Mouse (Mus musculus): ENCODE data around the gene Plgrkt. TPM values are rescaled to one million over a fixed set of nuclear protein-coding genes. Genes with fewer than 3 reads are reported as not detected.

Plgrkt gene
- polyA plus RNA-seq, 1 experiment from 2014 or later, result 82.4 TPM

DNA sequence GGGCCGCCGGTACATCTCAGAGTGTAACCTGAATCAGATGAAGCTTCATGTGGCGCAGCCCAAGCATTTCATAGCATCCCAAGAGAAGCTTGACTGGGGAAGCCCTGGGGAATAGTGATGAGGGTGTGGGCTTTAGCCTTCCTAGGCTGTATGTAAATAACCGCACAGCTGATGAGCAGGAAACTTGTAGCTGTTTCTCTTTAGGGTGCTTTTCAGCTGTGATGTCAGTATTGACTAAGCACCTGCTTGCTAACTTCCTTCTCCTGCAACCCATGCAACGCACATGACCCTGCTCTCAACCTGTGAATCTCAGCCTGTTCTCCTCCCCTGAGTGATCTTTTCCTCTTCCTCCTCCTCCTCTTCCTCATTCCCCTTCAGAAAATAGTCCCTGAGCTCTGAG is 3.1 kb downstream of the Plgrkt start:
- H3K9me3 ChIP-seq (replicated peaks; ENCODE audit: control insufficient read depth, low read length, poor library complexity, severe bottlenecking), result no peaks in the 10 kb centered on the region
- H3K27ac ChIP-seq (ENCODE audit: low read length), result no peak overlapping the region
- no peak overlapping the region for H3K4me3 ChIP-seq (ENCODE audit: low read depth, low read length)
- WGBS, result 85% methylated on average over 5 of the region's 5 CpGs
- H3K36me3 ChIP-seq (ENCODE audit: control insufficient read depth, insufficient read depth, low read length), result no peaks in the 10 kb centered on the region
- H3K4me1 ChIP-seq (ENCODE audit: control insufficient read depth, insufficient read depth, low read length), result peaks cover 25% of the 10 kb centered on the region
- H3K4me2 ChIP-seq (ENCODE audit: low read length), result no peak overlapping the region
- ATAC-seq, result no peak
- H3K27me3 ChIP-seq (ENCODE audit: control insufficient read depth, insufficient read depth, low read depth, low read length), result no peaks in the 10 kb centered on the region
- H3K9ac ChIP-seq (ENCODE audit: low read depth, low read length), result no peak overlapping the region

DNA sequence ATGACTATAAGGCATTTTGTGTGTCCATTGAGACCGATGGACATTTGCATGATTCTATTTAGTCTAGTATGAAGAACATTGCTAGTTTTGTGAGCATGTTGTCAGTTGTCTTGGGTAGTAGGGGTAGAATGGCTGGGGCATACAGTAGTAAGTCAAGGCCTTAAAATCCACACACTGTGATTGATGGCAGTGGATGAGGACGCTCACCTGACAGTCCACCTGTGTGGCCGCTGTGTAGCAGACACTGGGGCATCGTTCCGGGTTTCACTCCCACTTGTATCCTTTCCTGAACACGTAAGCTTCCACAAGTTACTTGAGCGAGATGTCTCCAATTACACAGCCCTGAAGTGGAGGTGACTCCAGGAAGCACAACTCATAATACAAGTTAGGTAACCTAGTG is 3.6 kb downstream of the Plgrkt start:
- WGBS, result 93% methylated on average over 7 of the region's 7 CpGs
- H3K4me1 ChIP-seq (ENCODE audit: control insufficient read depth, insufficient read depth, low read length), result peaks cover 25% of the 10 kb centered on the region
- no peaks in the 10 kb centered on the region for H3K9me3 ChIP-seq (replicated peaks; ENCODE audit: control insufficient read depth, low read length, poor library complexity, severe bottlenecking)
- no peak overlapping the region for H3K4me3 ChIP-seq (ENCODE audit: low read depth, low read length)
- no peak for ATAC-seq
- no peak overlapping the region for H3K4me2 ChIP-seq (ENCODE audit: low read length)
- no peak overlapping the region for H3K27ac ChIP-seq (ENCODE audit: low read length)
- no peaks in the 10 kb centered on the region for H3K36me3 ChIP-seq (ENCODE audit: control insufficient read depth, insufficient read depth, low read length)
- H3K27me3 ChIP-seq (ENCODE audit: control insufficient read depth, insufficient read depth, low read depth, low read length), result no peaks in the 10 kb centered on the region
- H3K9ac ChIP-seq (ENCODE audit: low read depth, low read length), result no peak overlapping the region

DNA sequence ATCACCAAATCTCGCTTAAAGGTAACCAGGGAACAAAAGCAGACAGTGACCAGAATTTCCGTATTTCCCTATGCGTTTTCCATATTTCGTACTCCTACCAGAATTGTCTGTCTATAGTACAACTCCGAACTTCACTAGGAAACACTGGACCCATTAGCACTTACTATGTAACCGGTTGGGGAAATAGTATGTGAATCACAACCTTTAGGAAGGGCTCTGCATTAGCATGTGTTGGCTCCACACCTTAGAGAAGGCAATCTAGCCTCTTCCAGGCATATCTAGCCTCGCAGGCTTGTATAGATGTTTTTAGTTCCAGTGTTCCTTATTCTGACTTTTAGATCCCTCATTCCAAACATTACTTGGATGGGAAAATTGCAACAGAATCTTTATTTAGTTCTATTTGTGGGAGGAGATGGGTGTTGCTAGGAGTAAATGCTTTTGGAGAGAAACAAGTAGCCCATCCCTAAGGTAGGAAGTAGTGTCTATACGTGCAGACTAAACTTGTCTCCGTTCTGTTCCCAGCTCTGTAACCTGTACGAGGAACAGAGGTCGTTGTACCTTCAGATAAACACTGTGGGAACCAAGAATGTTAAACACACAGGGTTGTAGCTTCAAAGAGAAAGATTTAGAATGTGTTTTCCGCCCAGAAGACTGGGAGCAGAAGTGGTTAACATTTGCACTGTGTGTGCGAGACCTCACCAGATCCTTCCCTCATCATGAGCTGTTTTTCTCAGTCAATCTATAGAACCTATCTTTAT is 4.8 kb downstream of the Plgrkt start:
- peak overlapping the region; percentile 80 for H3K9ac ChIP-seq (ENCODE audit: low read depth, low read length)
- no peaks in the 10 kb centered on the region for H3K27me3 ChIP-seq (ENCODE audit: control insufficient read depth, insufficient read depth, low read depth, low read length)
- H3K4me3 ChIP-seq (ENCODE audit: low read depth, low read length), result peak overlapping the region; percentile 67
- H3K4me2 ChIP-seq (ENCODE audit: low read length), result peak overlapping the region; percentile 63
- H3K36me3 ChIP-seq (ENCODE audit: control insufficient read depth, insufficient read depth, low read length), result no peaks in the 10 kb centered on the region
- H3K9me3 ChIP-seq (replicated peaks; ENCODE audit: control insufficient read depth, low read length, poor library complexity, severe bottlenecking), result no peaks in the 10 kb centered on the region
- 49% methylated on average over 13 of the region's 13 CpGs for WGBS
- peak overlapping the region; percentile 75 for H3K27ac ChIP-seq (ENCODE audit: low read length)
- H3K4me1 ChIP-seq (ENCODE audit: control insufficient read depth, insufficient read depth, low read length), result peaks cover 24% of the 10 kb centered on the region
- ATAC-seq, result peak; percentile 61; the same call in 1 of the 2 replicates

DNA sequence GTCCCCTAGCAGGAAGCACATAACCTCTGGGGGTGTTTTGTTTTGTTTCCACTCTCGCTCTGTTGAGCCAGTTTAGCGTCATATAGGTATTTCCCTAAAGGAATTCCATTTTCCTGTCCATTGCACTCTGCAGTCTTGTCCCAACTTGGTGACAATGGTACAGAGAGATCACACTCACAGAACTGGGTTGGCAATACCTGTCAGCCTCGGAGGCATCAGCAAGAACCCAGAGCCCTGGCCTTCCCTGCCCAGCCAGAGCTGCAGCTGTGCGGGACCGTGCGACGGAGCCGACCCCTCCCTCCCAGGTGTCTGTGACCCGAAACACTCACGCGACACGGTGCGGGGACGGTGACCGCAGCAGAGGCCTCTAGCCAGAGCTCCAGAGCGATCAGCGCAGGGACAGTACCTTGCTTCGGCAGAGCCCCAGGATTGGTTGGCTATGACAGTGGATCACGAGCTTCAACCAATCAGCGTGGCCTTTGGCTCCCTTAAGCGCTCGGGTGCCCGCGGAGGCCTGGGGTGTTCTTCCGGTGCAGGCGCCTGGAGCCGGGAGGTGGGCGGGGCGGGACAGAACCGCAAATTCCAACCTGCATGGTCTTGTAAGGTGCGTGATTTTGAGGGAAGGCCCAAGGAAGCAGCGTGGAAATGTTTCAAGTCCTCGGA is 5.6 kb downstream of the Plgrkt start:
- Histone ChIP-seq H3K9ac (ENCODE audit: low read depth, low read length) (peak overlapping the region; percentile 80), H3K9me3 (replicated peaks; ENCODE audit: control insufficient read depth, low read length, poor library complexity, severe bottlenecking) (no peaks in the 10 kb centered on the region), H3K4me3 (ENCODE audit: low read depth, low read length) (peak overlapping the region; percentile 67), H3K36me3 (ENCODE audit: control insufficient read depth, insufficient read depth, low read length) (no peaks in the 10 kb centered on the region), H3K4me1 (ENCODE audit: control insufficient read depth, insufficient read depth, low read length) (peaks cover 18% of the 10 kb centered on the region), H3K4me2 (ENCODE audit: low read length) (peak overlapping the region; percentile 63), H3K27ac (ENCODE audit: low read length) (peak overlapping the region; percentile 75), H3K27me3 (ENCODE audit: control insufficient read depth, insufficient read depth, low read depth, low read length) (no peaks in the 10 kb centered on the region)
- ATAC-seq, result peak; percentile 100
- WGBS, result 2% methylated on average over 33 of the region's 33 CpGs

DNA sequence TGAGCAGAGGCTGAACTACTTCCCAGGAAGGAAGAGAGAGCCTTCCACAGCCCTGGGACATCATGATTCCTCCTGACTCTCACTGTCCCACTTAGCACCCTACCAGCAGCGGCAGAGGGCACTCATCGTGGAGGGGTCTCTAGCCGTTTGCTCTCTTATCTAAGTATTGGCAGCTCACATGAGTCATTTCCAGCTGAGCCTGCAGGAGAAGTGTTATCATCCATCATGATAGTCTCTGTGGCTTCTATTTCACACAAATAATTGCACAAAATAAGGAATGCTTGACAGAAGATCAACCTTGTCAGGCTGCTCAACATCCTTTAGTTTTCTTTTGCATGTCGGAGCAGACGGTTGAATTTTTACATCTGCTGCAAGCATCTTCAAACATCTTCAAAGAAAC is 6.9 kb downstream of the Plgrkt start:
- Histone ChIP-seq H3K9ac (ENCODE audit: low read depth, low read length) (no peak overlapping the region), H3K4me1 (ENCODE audit: control insufficient read depth, insufficient read depth, low read length) (peaks cover 21% of the 10 kb centered on the region), H3K9me3 (replicated peaks; ENCODE audit: control insufficient read depth, low read length, poor library complexity, severe bottlenecking) (no peaks in the 10 kb centered on the region), H3K4me2 (ENCODE audit: low read length) (no peak overlapping the region), H3K27ac (ENCODE audit: low read length) (no peak overlapping the region), H3K36me3 (ENCODE audit: control insufficient read depth, insufficient read depth, low read length) (no peaks in the 10 kb centered on the region), H3K27me3 (ENCODE audit: control insufficient read depth, insufficient read depth, low read depth, low read length) (no peaks in the 10 kb centered on the region), H3K4me3 (ENCODE audit: low read depth, low read length) (no peak overlapping the region)
- 88% methylated on average over 5 of the region's 5 CpGs for WGBS
- no peak for ATAC-seq

DNA sequence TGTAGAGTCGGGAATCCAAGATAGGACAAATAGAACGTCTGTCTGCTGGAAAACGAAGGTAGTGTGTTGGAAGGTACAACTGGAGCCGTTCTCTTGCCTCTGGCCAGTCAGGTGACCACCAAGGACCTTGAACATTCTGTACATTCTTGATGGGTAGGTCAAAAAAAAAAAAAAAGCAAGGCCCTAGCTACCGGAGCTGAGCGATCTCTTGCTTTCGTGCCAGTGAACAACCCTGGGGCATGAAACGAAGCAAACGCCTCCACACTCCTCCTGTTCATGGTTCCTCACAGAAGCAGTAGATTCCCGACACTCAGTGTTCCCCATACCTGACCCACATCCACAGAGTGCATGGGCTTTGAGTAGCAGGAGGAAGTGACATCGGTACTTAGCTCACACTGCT is 10.9 kb downstream of the Plgrkt start:
- H3K36me3 ChIP-seq (ENCODE audit: control insufficient read depth, insufficient read depth, low read length), result no peaks in the 10 kb centered on the region; the same call in none of the 2 replicates
- H3K4me3 ChIP-seq (ENCODE audit: low read depth, low read length), result no peak overlapping the region
- H3K9ac ChIP-seq (ENCODE audit: low read depth, low read length), result no peak overlapping the region
- WGBS, result 86% methylated on average over 11 of the region's 11 CpGs
- H3K4me2 ChIP-seq (ENCODE audit: low read length), result no peak overlapping the region
- no peak for ATAC-seq
- H3K27me3 ChIP-seq (ENCODE audit: control insufficient read depth, insufficient read depth, low read depth, low read length), result no peaks in the 10 kb centered on the region
- no peaks in the 10 kb centered on the region for H3K9me3 ChIP-seq (replicated peaks; ENCODE audit: control insufficient read depth, low read length, poor library complexity, severe bottlenecking)
- peaks cover 21% of the 10 kb centered on the region for H3K4me1 ChIP-seq (ENCODE audit: control insufficient read depth, insufficient read depth, low read length)
- H3K27ac ChIP-seq (ENCODE audit: low read length), result no peak overlapping the region

DNA sequence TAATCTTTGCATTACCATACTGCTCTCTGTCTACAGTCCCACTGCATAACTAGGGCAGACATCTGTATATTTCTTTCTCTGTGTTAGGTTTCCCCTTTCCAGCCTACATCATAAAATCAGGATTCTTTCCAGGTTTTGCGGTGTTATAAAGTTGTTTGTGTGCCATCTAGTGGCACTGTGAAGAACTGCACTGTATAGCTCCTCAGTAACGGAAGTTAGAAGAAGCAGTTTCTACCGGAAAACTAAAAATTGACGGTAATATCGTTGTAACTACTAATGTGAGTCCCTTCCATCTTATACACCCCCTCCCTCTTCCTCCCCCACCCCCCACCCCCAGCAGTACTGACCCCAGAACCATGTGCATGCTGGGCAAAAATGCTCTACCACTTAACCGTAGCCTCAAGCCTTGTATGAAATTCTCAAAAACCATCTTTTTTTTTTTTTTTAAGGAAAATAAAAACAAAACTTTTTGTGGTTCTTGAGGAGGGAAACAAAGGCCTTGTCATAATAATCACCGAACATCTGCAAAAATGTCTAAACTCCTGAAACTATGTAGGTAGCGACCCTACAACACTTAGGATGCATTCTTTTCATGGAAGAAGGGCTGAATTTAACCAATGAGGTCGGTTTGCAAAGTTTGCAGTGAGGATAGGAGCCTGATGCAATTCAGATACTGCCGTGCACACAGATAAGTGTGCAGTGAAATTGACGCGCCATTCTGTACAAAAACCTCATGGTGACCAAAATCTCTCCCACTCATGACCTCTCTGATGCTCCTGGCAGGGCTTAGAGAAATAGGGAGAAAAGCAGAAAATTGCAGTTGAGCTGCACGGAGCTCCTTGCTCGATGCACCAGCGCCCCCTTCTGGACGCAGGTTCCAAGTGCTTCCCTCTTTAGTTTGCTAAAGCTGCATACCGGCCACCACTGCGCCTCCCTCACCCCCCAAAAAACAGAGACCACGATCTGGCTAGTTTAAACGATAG is 12.0 kb downstream of the Plgrkt start:
- peak; percentile 84 for ATAC-seq
- H3K4me3 ChIP-seq (ENCODE audit: low read depth, low read length), result no peak overlapping the region; the same call in 1 of the 2 replicates
- H3K4me2 ChIP-seq (ENCODE audit: low read length), result peak overlapping the region; percentile 49
- H3K36me3 ChIP-seq (ENCODE audit: control insufficient read depth, insufficient read depth, low read length), result peaks cover 3% of the 10 kb centered on the region
- no peaks in the 10 kb centered on the region for H3K9me3 ChIP-seq (replicated peaks; ENCODE audit: control insufficient read depth, low read length, poor library complexity, severe bottlenecking)
- H3K4me1 ChIP-seq (ENCODE audit: control insufficient read depth, insufficient read depth, low read length), result peaks cover 10% of the 10 kb centered on the region
- no peak overlapping the region for H3K27ac ChIP-seq (ENCODE audit: low read length)
- 3% methylated on average over 20 of the region's 20 CpGs for WGBS
- no peak overlapping the region for H3K9ac ChIP-seq (ENCODE audit: low read depth, low read length)
- no peaks in the 10 kb centered on the region for H3K27me3 ChIP-seq (ENCODE audit: control insufficient read depth, insufficient read depth, low read depth, low read length)

DNA sequence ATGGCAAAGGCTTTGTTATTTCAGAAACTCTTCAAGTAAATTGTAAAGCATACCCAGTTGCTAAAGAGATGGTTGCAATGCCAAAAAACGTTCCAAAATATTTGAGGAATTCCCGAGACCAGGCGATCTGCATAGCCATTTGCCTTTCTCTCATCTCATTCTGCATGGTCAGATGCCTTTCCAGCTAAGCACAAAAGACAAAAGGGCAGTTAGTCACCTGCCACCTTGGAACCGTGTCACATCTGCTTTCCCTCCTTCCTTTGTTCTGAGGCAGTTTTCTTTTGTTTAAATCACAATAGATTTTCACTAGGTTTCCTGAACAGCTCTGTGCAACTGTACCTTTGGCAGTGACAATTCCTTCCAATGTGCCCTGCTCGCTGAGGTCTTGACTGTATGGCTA is 16.2 kb downstream of the Plgrkt start:
- Histone ChIP-seq H3K4me2 (ENCODE audit: low read length) (no peak overlapping the region), H3K36me3 (ENCODE audit: control insufficient read depth, insufficient read depth, low read length) (peaks cover 8% of the 10 kb centered on the region), H3K4me3 (ENCODE audit: low read depth, low read length) (no peak overlapping the region), H3K27ac (ENCODE audit: low read length) (no peak overlapping the region), H3K27me3 (ENCODE audit: control insufficient read depth, insufficient read depth, low read depth, low read length) (no peaks in the 10 kb centered on the region), H3K4me1 (ENCODE audit: control insufficient read depth, insufficient read depth, low read length) (peaks cover 5% of the 10 kb centered on the region; the same call in 1 of the 2 replicates), H3K9me3 (replicated peaks; ENCODE audit: control insufficient read depth, low read length, poor library complexity, severe bottlenecking) (no peaks in the 10 kb centered on the region), H3K9ac (ENCODE audit: low read depth, low read length) (no peak overlapping the region)
- no peak for ATAC-seq
- WGBS, result 44% methylated on average over 5 of the region's 5 CpGs

Data from midbrain, embryonic 16.5 days (tissue).